Mouse (Mus musculus): Measurements from ENCODE around the gene Cyb561d2. TPM values are rescaled to one million over a fixed set of nuclear protein-coding genes. Genes with fewer than 3 reads are reported as not detected.
A peak's percentile ranks its signal among the peaks of the same experiment; 100 is the strongest.

Gene Cyb561d2
- polyA plus RNA-seq, 1 experiment from 2014 or later, result 49.8 TPM

DNA sequence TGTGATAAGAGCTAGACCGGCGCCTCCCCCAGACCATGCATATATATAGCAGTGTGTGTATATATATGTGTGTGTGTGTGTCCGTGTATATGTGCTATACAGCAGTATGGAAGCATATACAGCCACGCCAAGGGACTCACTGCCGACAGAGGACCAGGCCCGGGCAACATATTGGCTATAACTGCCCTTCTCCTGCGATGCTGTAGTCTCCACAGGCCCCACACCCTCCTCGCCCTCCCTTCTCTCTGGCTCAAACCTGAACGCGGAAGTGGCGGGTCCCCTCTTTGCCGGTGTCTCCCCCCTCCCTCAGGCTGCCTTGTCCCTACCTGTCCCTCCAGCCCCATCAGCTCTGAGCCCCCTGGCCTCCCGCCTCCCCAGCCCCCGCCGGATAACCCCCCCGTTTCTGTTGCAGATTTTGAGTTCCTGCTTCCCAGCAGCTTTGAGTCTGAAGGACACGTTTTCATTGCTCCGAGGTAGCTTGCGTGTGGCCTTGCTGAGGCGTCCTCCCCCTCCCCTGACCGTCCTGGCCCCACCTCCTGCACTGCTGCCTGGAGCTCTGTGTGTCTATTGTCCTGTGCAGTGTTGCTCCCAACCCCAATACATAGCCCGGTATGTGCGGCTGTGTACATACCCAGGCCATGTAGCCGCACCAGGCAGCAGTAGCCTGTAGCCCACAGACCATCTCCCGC, 20.1 kb downstream of the Cyb561d2 start:
- peak; percentile 46 for DNase-seq (ENCODE audit: low spot score)

DNA sequence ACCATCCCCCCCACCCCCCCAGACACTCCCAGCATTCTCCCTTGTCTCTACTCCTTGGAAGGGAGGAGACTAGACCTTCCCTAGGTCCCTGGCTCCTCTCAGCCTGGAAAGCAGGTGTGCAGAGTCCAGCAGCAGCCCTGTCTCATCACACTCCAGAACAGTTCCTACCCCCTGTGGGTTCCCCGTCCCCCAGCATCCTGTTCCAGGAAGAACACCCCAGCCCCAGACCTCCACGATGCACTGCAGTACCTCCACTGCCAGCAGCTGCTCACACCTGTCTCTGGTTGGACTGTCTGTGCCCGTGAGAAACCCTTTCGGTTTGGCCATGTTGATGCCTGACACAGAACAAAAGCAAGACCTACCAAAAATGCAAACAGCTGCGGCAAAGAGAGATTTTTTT, 20.8 kb downstream of the Cyb561d2 start:
- peak; percentile 68 for DNase-seq (ENCODE audit: low spot score)

GRCm38 (mm10) chr9:107520331-107520730, 21.7 kb downstream of the Cyb561d2 start:
- no peak for DNase-seq (ENCODE audit: low spot score)

DNA sequence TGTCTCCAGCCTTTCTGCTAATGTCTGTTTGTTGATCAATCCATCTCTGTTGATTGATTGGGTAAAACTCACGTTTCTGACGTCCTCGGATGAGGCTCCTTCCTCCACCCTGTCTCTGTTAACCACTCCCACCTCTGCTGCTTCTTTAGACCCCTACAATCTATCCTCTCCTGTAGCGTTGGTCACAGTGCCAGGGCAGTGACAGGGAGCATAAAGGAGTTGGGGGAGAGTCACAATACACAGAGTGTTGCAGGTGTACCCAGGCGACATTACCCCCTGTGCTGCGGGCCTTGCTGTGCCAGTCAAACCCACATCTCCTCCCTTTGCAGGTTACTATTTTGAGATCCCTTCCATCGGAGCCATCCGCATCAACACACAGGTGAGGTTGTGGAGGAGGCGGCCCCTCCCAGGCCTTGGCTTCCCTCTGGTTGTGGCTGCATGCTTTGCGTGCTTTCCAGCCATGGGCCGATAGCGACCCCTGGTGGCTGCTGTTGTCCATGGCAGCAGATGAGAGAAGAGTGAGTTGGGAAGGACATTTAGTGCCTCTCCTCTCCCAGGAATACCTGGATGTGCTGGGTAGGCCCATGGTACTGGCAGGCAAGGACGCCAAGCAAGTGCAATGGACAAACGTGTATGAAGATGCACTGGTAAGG, 27.6 kb downstream of the Cyb561d2 start:
- DNase-seq (ENCODE audit: low spot score), result peak; percentile 79

- DNase-seq (ENCODE audit: low spot score), result no peak
These were observed 29.7 kb downstream of the Cyb561d2 start for GRCm38 (mm10) chr9:107512326-107512725.

DNA sequence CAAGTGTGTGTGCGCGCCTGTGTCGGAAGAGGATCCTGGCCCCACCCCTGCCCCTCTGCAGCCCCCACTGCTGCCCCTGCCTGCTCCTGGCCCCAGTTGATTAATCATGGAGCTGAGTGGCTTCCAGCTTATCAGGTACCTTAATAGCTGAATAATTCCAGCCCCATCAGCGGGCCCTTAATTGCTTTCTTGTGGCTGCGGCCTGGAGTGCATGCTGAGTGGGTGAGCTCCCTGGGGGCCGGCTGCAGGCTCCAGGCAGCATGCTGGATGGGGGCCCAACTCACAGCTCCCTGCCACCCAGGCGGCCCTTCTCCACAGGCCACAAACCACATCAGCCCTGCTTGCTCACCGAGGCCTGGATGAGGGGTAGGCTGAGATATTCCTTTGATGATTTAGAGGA, 30.6 kb downstream of the Cyb561d2 start:
- no peak for DNase-seq (ENCODE audit: low spot score)

DNA sequence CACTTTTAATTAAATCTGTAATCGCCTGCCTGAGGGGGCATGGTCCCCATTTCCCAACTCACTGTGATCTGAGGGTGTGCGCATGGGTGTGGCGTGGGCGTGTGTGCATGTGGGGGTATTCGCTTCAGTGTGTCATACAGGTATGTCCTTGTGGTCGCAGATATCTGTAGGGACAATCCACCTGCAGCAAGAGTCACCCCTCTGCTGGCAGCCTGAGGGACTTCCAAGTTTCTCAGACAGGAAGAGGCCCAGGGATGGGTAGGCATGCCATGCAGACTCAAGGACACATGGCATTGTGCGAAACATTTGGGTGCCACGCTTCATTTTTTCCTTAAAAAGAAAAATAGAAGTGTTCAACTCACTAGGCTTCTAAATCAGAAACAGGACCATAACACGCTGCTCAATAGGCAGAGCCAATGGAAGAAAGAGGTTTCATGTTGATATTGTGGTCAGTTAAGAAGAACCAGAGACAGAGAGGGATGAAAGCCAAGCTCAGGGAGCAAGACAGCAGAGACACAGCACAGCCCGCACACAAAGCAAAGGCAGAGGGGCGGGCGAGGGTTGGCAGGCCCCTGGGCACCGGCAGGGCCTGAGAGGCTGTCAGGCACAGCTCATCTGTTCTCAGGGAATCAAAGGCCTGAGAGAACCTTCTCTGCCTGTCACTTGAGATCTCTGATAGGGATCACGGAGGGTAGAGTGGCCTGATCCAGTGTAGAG, 31.5 kb downstream of the Cyb561d2 start:
- DNase-seq (ENCODE audit: low spot score), result no peak

- DNase-seq (ENCODE audit: low spot score), result no peak
These were observed 33.7 kb downstream of the Cyb561d2 start for GRCm38 (mm10) chr9:107508266-107508665.

DNA sequence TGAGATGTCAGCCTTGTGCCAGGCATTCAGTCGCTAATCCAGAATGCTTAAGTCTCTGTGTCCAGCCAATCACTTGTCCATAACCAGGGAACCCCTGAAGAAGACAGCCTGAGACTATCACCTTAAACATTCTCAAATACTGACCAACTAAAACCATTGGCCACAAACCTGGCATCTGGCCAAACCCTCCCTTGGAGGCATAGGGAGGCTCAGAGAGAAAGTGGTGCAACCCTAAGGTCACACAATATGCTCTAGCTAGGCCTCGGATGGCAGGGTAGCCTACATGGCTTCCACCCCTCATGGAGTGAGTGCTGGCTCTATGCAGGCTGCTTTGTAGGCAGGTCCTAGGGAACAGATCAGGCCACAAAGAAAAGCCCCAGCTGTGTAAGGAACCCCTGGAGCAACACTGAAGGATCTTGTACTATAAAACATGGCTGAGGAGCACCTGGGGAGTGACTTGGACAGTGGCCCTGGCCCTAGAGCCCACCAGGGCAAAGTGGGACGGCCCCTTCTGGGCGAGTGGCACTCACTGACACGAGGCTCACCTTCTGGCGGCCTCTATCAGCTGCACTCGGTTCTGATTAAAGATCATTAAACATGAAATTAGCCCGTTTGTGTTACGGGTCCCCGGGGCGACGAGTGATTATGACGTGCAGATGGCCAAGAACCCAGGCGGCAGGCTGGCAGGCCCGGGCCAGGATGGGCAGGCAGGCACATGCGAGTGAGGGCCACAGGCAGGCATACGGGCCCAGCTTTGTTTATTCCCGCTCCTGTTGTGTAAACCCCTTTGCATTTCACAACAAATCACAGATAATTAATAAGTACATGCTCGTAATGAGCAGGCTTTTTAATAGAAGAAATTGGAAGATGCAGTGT, 37.1 kb downstream of the Cyb561d2 start:
- no peak for DNase-seq (ENCODE audit: low spot score)

- DNase-seq (ENCODE audit: low spot score), result no peak
These were observed 39.7 kb downstream of the Cyb561d2 start for GRCm38 (mm10) chr9:107502131-107502846.

DNA sequence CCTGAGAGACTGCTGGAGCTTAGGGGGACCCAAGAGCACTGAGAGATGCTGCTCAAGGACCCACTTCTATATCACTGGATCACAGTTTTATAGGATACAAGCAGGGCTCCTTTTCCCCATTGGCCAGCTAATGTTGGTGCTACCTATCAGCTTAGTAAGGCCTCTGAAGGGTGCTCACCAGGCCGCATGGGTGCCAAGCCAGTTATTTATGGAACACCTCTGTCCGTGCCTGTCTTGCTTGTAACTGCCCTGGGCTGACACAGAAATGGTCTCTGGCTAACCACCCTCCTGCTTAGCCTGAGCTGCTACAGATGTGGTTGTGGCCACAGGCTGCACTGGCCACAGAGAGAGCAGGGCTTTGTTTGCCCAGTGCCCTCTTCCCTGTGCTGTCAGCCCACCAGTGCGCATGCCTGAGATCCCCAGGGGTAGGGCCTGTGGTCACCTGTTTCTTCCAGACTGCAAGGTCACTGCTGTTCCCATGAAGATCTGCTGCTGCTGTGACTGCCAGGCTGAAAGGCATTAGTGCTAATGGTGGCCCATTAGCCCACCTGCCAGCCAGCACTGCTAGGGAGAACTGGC, 41.2 kb downstream of the Cyb561d2 start:
- no peak for DNase-seq (ENCODE audit: low spot score)

- no peak for DNase-seq (ENCODE audit: low spot score)
These were observed 45.6 kb downstream of the Cyb561d2 start for GRCm38 (mm10) chr9:107496359-107496758.

DNA sequence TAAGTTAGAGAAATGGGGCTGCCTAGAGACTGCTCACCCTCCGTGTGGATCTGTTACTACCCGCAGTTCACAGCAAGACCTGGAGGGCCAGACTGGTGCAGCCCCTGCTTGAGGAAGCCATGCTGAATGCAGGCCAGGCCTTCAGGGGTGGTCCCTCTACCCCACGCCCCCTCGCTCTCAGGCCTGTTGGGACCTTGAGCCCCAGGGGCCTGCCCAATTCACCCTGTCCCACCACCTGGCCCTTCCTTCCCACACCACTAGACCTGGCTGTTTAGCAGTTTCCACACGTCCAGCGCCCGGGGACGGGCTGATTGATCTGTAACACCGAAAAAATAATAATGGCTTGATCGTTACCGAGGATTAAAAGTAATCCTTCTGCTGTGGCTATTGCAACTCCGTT, 47.8 kb downstream of the Cyb561d2 start:
- no peak for DNase-seq (ENCODE audit: low spot score)

DNA sequence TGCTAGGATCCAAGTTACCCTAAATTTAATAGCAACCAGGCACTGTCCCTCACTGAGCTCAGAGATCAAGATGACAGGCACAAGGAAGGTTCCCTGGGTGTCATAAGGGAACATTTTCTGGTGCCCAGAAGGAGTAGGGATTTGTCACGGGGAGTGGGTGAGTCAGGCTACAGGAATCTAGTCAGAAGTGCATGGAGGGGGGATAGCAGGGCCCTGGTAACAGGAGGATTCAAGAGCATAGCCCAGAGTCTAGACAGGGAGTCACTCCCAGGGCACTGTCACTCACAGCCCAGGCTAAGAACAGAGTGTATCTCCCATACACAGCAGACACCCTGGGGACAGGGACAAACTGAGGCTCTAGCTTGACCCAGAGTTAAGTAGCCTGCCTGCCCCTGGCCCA, 48.5 kb downstream of the Cyb561d2 start:
- DNase-seq (ENCODE audit: low spot score), result no peak

GRCm38 (mm10) chr9:107490625-107491024, 51.4 kb downstream of the Cyb561d2 start:
- no peak for DNase-seq (ENCODE audit: low spot score)

GRCm38 (mm10) chr9:107490146-107490545, 51.8 kb downstream of the Cyb561d2 start:
- no peak for DNase-seq (ENCODE audit: low spot score)
